Mouse (Mus musculus): ENCODE results near the gene Tecpr2. TPM values are rescaled to one million over a fixed set of nuclear protein-coding genes. Genes with fewer than 3 reads are reported as not detected.
A peak's percentile ranks its signal among the peaks of the same experiment; 100 is the strongest.
"Not testable (repeated sequence)": the region's sequence is repeated elsewhere in the genome, so short reads cannot be mapped to it uniquely, and the experiment has no call there.

Gene Tecpr2
- total RNA-seq, 1 experiment = 11.2 TPM

- Histone ChIP-seq H3K27ac (ENCODE audit: insufficient read depth, low read depth, low read length, poor library complexity, severe bottlenecking) (no peak overlapping the region), H3K9ac (ENCODE audit: insufficient read depth, low read depth, low read length, poor library complexity, severe bottlenecking) (peak overlapping the region; percentile 4; the same call in 1 of the 2 replicates), H3K4me1 (ENCODE audit: control insufficient read depth in 2 of 2, insufficient read depth in 2 of 2, low read length in 2 of 2, poor library complexity in 1 of 2) (peaks cover 4 to 26% of the 10 kb centered on the region in 2 experiments; a peak in 3 of 4 replicates), H3K9me3 (ENCODE audit: control insufficient read depth, insufficient read depth, low read depth, low read length) (no peaks in the 10 kb centered on the region), H3K4me3 (ENCODE audit: insufficient read depth in 1 of 2, low read depth in 1 of 2, low read length in 2 of 2, poor library complexity in 1 of 2, severe bottlenecking in 1 of 2) (no peak overlapping the region), H3K36me3 (ENCODE audit: control insufficient read depth, insufficient read depth, low read length, poor library complexity, severe bottlenecking) (peaks cover 5% of the 10 kb centered on the region; the same call in 1 of the 2 replicates)
- in situ Hi-C loops (cut with MboI; ENCODE audit: low sequenced_read_pairs in 2 of 2, unreplicated experiment in 2 of 2) = no loop called here
- TF ChIP-seq ZNF384 (IDR thresholded peaks at IDR 0.05; ENCODE audit: low read depth, low read length) (no peak), MAFK (IDR thresholded peaks at IDR 0.05; ENCODE audit: insufficient read depth, low read depth, low read length) (no peak), ZC3H11A (IDR thresholded peaks at IDR 0.05; ENCODE audit: borderline replicate concordance, low read depth, low read length) (no peak), CHD2 (IDR thresholded peaks at IDR 0.05; ENCODE audit: low read depth, low read length) (no peak), HCFC1 (IDR thresholded peaks at IDR 0.05; ENCODE audit: borderline replicate concordance, insufficient read depth, low read length) (no peak)
- no peak for DNase-seq (ENCODE audit: low read depth, low spot score)
Observed at GRCm38 (mm10) chr12:110854786-110855737, 34.0 kb upstream of the Tecpr2 start.

DNA sequence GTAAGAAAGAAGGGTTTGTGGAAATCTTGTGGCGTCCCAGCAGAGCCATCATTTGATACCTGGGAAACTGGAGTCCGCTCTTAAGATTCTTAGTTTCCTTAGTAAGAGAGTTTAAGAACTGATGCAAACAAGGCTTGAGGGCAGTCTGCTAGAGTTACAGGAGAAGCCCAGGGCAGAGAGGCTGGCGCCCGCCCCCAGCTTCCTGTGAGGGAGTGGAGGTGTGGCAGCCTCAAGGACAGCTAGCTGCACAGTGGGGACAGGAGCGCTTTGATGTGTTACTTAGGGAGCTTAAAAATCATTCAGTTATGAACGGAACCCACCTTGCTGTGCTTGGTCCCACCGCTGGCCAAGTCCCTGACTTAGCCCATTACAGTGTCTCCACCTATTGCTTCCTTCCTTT is 31.9 kb upstream of the Tecpr2 start:
- no peak overlapping the region for H3K9ac ChIP-seq (ENCODE audit: insufficient read depth, low read depth, low read length, poor library complexity, severe bottlenecking)
- no peaks in the 10 kb centered on the region for H3K9me3 ChIP-seq (ENCODE audit: control insufficient read depth, insufficient read depth, low read depth, low read length)
- TF ChIP-seq ZC3H11A (IDR thresholded peaks at IDR 0.05; ENCODE audit: borderline replicate concordance, low read depth, low read length) (no peak), CHD2 (IDR thresholded peaks at IDR 0.05; ENCODE audit: low read depth, low read length) (no peak), MAFK (IDR thresholded peaks at IDR 0.05; ENCODE audit: insufficient read depth, low read depth, low read length) (no peak)
- in situ Hi-C loops (cut with MboI; ENCODE audit: low sequenced_read_pairs in 2 of 2, unreplicated experiment in 2 of 2) = no loop called here
- H3K36me3 ChIP-seq (ENCODE audit: control insufficient read depth, insufficient read depth, low read length, poor library complexity, severe bottlenecking) = peaks cover 9% of the 10 kb centered on the region; the same call in 1 of the 2 replicates
- H3K4me1 ChIP-seq (ENCODE audit: control insufficient read depth in 2 of 2, insufficient read depth in 2 of 2, low read length in 2 of 2, poor library complexity in 1 of 2) = peaks cover 6 to 36% of the 10 kb centered on the region in 2 experiments; a peak in 3 of 4 replicates
- no peak overlapping the region for H3K27ac ChIP-seq (ENCODE audit: insufficient read depth, low read depth, low read length, poor library complexity, severe bottlenecking)
- no peak for DNase-seq (ENCODE audit: low read depth, low spot score)
- H3K4me3 ChIP-seq (ENCODE audit: insufficient read depth in 1 of 2, low read depth in 1 of 2, low read length in 2 of 2, poor library complexity in 1 of 2, severe bottlenecking in 1 of 2) = no peak overlapping the region

- H3K27ac ChIP-seq (ENCODE audit: insufficient read depth, low read depth, low read length, poor library complexity, severe bottlenecking); H3K9ac ChIP-seq (ENCODE audit: insufficient read depth, low read depth, low read length, poor library complexity, severe bottlenecking); in situ Hi-C loops (cut with MboI; ENCODE audit: low sequenced_read_pairs in 2 of 2, unreplicated experiment in 2 of 2); H3K9me3 ChIP-seq (ENCODE audit: control insufficient read depth, insufficient read depth, low read depth, low read length); H3K36me3 ChIP-seq (ENCODE audit: control insufficient read depth, insufficient read depth, low read length, poor library complexity, severe bottlenecking); DNase-seq (ENCODE audit: low read depth, low spot score); H3K4me3 ChIP-seq (ENCODE audit: insufficient read depth in 1 of 2, low read depth in 1 of 2, low read length in 2 of 2, poor library complexity in 1 of 2, severe bottlenecking in 1 of 2): not testable (repeated sequence)
- H3K4me1 ChIP-seq (ENCODE audit: control insufficient read depth in 2 of 2, insufficient read depth in 2 of 2, low read length in 2 of 2, poor library complexity in 1 of 2) = peaks cover 6 to 37% of the 10 kb centered on the region in 2 experiments; a peak in 3 of 4 replicates
Observed at GRCm38 (mm10) chr12:110858681-110859080, 30.4 kb upstream of the Tecpr2 start.

DNA sequence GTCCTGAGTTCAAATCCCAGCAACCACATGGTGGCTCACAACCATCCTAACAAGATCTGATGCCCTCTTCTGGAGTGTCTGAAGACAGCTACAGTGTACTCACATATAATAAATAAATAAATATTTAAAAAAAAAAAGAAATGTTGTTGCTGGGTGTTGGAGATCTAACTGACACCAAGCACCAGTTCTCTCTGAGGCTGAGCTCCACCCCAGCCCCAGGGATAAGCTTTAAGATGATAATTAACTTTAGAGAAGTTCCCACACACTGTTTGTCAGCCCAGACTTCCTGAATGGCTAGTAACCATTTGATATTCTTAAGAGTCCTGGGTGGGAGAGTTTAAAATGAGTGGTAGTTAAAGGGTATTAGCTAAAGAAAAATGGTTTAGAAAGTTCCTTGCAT is 28.8 kb upstream of the Tecpr2 start:
- in situ Hi-C loops (cut with MboI; ENCODE audit: low sequenced_read_pairs in 2 of 2, unreplicated experiment in 2 of 2) = no loop called here
- DNase-seq (ENCODE audit: low read depth, low spot score) = no peak
- peaks cover 6 to 30% of the 10 kb centered on the region in 2 experiments; a peak in 2 of 4 replicates for H3K4me1 ChIP-seq (ENCODE audit: control insufficient read depth in 2 of 2, insufficient read depth in 2 of 2, low read length in 2 of 2, poor library complexity in 1 of 2)
- no peak overlapping the region for H3K27ac ChIP-seq (ENCODE audit: insufficient read depth, low read depth, low read length, poor library complexity, severe bottlenecking)
- no peaks in the 10 kb centered on the region for H3K9me3 ChIP-seq (ENCODE audit: control insufficient read depth, insufficient read depth, low read depth, low read length)
- TF ChIP-seq MAFK (IDR thresholded peaks at IDR 0.05; ENCODE audit: insufficient read depth, low read depth, low read length) (no peak), CHD2 (IDR thresholded peaks at IDR 0.05; ENCODE audit: low read depth, low read length) (no peak), HCFC1 (IDR thresholded peaks at IDR 0.05; ENCODE audit: borderline replicate concordance, insufficient read depth, low read length) (no peak), ZC3H11A (IDR thresholded peaks at IDR 0.05; ENCODE audit: borderline replicate concordance, low read depth, low read length) (no peak), ZNF384 (IDR thresholded peaks at IDR 0.05; ENCODE audit: low read depth, low read length) (no peak)
- peaks cover 9% of the 10 kb centered on the region; the same call in 1 of the 2 replicates for H3K36me3 ChIP-seq (ENCODE audit: control insufficient read depth, insufficient read depth, low read length, poor library complexity, severe bottlenecking)
- H3K9ac ChIP-seq (ENCODE audit: insufficient read depth, low read depth, low read length, poor library complexity, severe bottlenecking) = no peak overlapping the region
- no peak overlapping the region for H3K4me3 ChIP-seq (ENCODE audit: insufficient read depth in 1 of 2, low read depth in 1 of 2, low read length in 2 of 2, poor library complexity in 1 of 2, severe bottlenecking in 1 of 2)

All from ES-E14 (cell line).